Mouse (Mus musculus) ES-E14 (cell line): ENCODE measurements around the gene Pdk1.

ENCODE experiments used
- HCFC1 ChIP-seq: IDR thresholded peaks from 2 replicates; pipeline ENCODE4 v1.6.1; 2012; ENCODE audit warnings: low read length, inconsistent platforms, borderline replicate concordance; ENCODE audit not compliant: insufficient read depth
- ZC3H11A ChIP-seq: IDR thresholded peaks from 2 replicates; pipeline ENCODE4 v1.6.1; 2012; ENCODE audit warnings: low read depth, mild to moderate bottlenecking, inconsistent platforms, low read length, borderline replicate concordance

- TF ChIP-seq HCFC1 (no peak), ZC3H11A (no peak)
These were observed 6.0 kb upstream of the Pdk1 start for GRCm38 (mm10) chr2:71867019-71867418.
